ENCODE assay signal across 18 mouse cellular contexts in the genomic region with DNA sequence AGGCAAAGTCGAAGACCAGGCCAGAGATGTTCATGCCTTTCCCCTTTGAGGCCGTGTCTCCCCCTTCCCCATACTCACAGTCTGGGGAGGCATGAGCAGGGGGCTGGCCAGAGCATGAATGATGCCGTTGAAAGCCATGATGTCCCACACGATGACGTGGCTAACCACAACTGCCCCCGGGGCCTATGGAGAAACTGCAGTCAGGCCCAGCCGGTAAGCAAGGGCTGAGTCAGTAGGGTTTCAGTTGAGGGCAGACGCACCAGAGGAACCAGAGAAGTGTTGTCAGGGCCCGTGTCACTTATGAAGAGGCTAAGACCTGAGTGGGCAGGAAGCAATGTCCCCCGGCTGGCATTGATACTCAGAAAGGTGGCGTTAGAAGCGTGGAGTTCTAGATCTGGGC. TPM values are rescaled to one million over a fixed set of nuclear protein-coding genes. Genes with fewer than 3 reads are reported as not detected.
DNase-seq lines count a peak whose midpoint lies in the region; TF ChIP-seq lines count a peak whose summit lies in the region.
"Had no signal": no experiment of that assay in that cellular context is flagged by ENCODE, and none has a peak within 500 bp of the region (broad histone marks: within the 10 kb centered on the region; RNA-seq: fewer than 3 reads in every experiment).

No protein-coding gene starts in this region.

- peaks cover 13% of the 10 kb centered on the region; the same call in 1 of the 2 replicates for H3K4me1 ChIP-seq in megakaryocyte, embryonic 14.5 days
- H3K4me1 ChIP-seq: embryonic facial prominence, embryonic 12.5 days; forebrain, embryonic 12.5 days had no signal

- H3K4me3 ChIP-seq in gastrocnemius, adult 2 months = no peak overlapping the region
- H3K4me3 ChIP-seq in megakaryocyte, embryonic 14.5 days (replicated peaks) = peak overlapping the region; percentile 14
- H3K4me3 ChIP-seq: embryonic facial prominence, embryonic 12.5 days; forebrain, embryonic 12.5 days; heart, adult 2 months; heart, embryonic 15.5 days; hindbrain, embryonic 10.5 days; intestine, embryonic 15.5 days had no signal

- H3K27me3 ChIP-seq in megakaryocyte, embryonic 14.5 days (replicated peaks) = peaks cover 82% of the 10 kb centered on the region
- H3K27me3 ChIP-seq: embryonic facial prominence, embryonic 12.5 days; forebrain, embryonic 12.5 days; heart, embryonic 15.5 days; intestine, embryonic 15.5 days had no signal

- peak; percentile 10 for DNase-seq in gastrocnemius, adult 2 months
- DNase-seq in gastrocnemius, adult 8-10 months (ENCODE audit: low spot score in 2 of 2) = no peak
- peak; percentile 1 for DNase-seq in ovary, postnatal 36 days (ENCODE audit: low spot score)
- DNase-seq in ovary, adult 18-20 months (ENCODE audit: low spot score) = no peak
- peak; percentile 81 for DNase-seq in 416B (ENCODE audit: low read depth)
- no peak for DNase-seq in cerebellum, adult 9-11 months
- DNase-seq in left cerebral cortex, postnatal 25 days (ENCODE audit: low spot score in 2 of 2) = no peak
- DNase-seq: cerebellum, adult 2 months; heart, postnatal 14 days; kidney, adult 2 months had no signal

- H3K27ac ChIP-seq in gastrocnemius, adult 2 months = no peak overlapping the region
- H3K27ac ChIP-seq: embryonic facial prominence, embryonic 12.5 days; forebrain, embryonic 12.5 days; heart, adult 2 months; heart, embryonic 15.5 days; hindbrain, embryonic 10.5 days; hindbrain, embryonic 14.5 days; intestine, embryonic 15.5 days had no signal

- H3K9me3 ChIP-seq in megakaryocyte, embryonic 14.5 days = peaks cover 21% of the 10 kb centered on the region
- H3K9me3 ChIP-seq: embryonic facial prominence, embryonic 12.5 days; forebrain, embryonic 12.5 days; heart, embryonic 15.5 days; intestine, embryonic 15.5 days had no signal

- H3K36me3 ChIP-seq in megakaryocyte, embryonic 14.5 days (replicated peaks; ENCODE audit: low read length) = peaks cover 83% of the 10 kb centered on the region

- intact Hi-C loops in gastrocnemius, adult 2 months (cut with DNase I) = no loop called here
- intact Hi-C loops in left cerebral cortex, postnatal 25 days (cut with DNase I) = no loop called here

- no peak for TF ChIP-seq CTCF in gastrocnemius, adult 2 months (IDR thresholded peaks at IDR 0.05)

RNA-seq across cellular contexts. Expression of a gene that starts 8.8 kb away (rescaled TPM):
- 1 to 10 TPM; 1.2 to 1.7 TPM for total RNA-seq in gastrocnemius, adult 2 months (2021)
- total RNA-seq in gastrocnemius, adult 8-10 months (2022) = 1 to 10 TPM in 1 of 4 experiments, under 1 TPM in 3; 0.32 to 1.1 (median 0.74) TPM
- polyA plus RNA-seq in megakaryocyte, embryonic 14.5 days (2012; ENCODE audit: insufficient read depth, low replicate concordance) = 31.4 and 70.8 TPM in 2 replicates
- 1 to 10 TPM; 3.3 to 4.1 TPM for total RNA-seq in left cerebral cortex, postnatal 25 days (2021)

RNA-seq across cellular contexts. Expression of a gene that starts 10.9 kb away (rescaled TPM):
- total RNA-seq in gastrocnemius, adult 2 months (2021) = 10 to 100 TPM; 33.4 to 36.1 TPM
- total RNA-seq in gastrocnemius, adult 8-10 months (2022) = 10 to 100 TPM; 26.8 to 40.5 (median 34.1) TPM
- 75.6 and 108 TPM in 2 replicates for polyA plus RNA-seq in megakaryocyte, embryonic 14.5 days (2012; ENCODE audit: insufficient read depth, low replicate concordance)
- 10 to 100 TPM; 20.4 to 28.4 TPM for total RNA-seq in left cerebral cortex, postnatal 25 days (2021)

RNA-seq across cellular contexts. Expression of a gene that starts 28.8 kb away (rescaled TPM):
- total RNA-seq in gastrocnemius, adult 2 months (2021) = 10 to 100 TPM; 14.0 to 16.5 TPM
- total RNA-seq in gastrocnemius, adult 8-10 months (2022) = 1 to 10 TPM; 5.0 to 9.9 (median 6.0) TPM
- polyA plus RNA-seq in megakaryocyte, embryonic 14.5 days (2012; ENCODE audit: insufficient read depth, low replicate concordance) = 5.0 and 11.7 TPM in 2 replicates
- 10 to 100 TPM; 19.8 to 30.3 TPM for total RNA-seq in left cerebral cortex, postnatal 25 days (2021)

Comparison
In these comparisons a context has a peak if more than half of its experiments do, and no peak if none do; other contexts are left out.
1. DNase-seq: peak in gastrocnemius, adult 2 months (single experiment), ovary, postnatal 36 days (single experiment) and 416B (single experiment); none in gastrocnemius, adult 8-10 months (0 of 2), ovary, adult 18-20 months (single experiment), cerebellum, adult 9-11 months (single experiment) and left cerebral cortex, postnatal 25 days (0 of 2).